Mouse (Mus musculus): Measurements from ENCODE around the gene Cacna2d3. TPM values are rescaled to one million over a fixed set of nuclear protein-coding genes. Genes with fewer than 3 reads are reported as not detected.

Gene Cacna2d3
- total and polyA plus RNA-seq, 2 experiments from 2014 or later, result 0.19 TPM; not detected in 1

DNA sequence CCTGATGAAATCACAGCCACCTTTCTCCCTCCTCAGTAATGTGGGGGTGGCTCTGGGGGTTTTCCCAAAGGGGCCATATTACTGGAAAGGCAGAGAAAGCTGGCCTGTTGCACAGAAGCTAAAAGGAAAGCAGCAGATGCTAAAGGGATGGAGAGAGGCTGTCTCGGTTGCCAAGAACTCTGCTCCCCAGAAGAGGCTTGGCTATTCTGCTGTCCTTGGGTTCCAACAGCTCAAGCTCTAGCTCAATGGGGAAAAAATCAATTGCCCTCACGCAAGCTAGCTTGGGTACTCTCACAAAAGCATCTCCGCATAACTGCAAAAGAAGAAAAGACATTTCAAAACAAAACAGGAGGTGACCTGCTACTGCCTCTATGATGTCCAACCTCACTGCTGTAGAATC is 287.9 kb downstream of the Cacna2d3 start:
- no peak overlapping the region for H3K4me2 ChIP-seq (ENCODE audit: low read depth, low read length)
- no peak overlapping the region for H3K9ac ChIP-seq (replicated peaks; ENCODE audit: low read depth, low read length)
- TF ChIP-seq CTCF (IDR thresholded peaks at IDR 0.05; ENCODE audit: low read depth) (no peak), EP300 (IDR thresholded peaks at IDR 0.05; ENCODE audit: low read depth) (no peak)
- H3K9me3 ChIP-seq (replicated peaks; ENCODE audit: control insufficient read depth, low read length), result no peaks in the 10 kb centered on the region
- no peaks in the 10 kb centered on the region for H3K36me3 ChIP-seq (replicated peaks; ENCODE audit: control insufficient read depth, insufficient read depth, low read length)
- H3K27ac ChIP-seq (ENCODE audit: low read depth), result no peak overlapping the region
- DNase-seq (ENCODE audit: low spot score), result no peak
- no peak for ATAC-seq (ENCODE audit: insufficient read depth, low read depth)
- H3K4me1 ChIP-seq (ENCODE audit: control insufficient read depth, insufficient read depth), result no peaks in the 10 kb centered on the region
- no peak overlapping the region for H3K4me3 ChIP-seq (ENCODE audit: low read depth, low read length)
- WGBS, result 81% methylated on average over 3 of the region's 3 CpGs
- no peaks in the 10 kb centered on the region for H3K27me3 ChIP-seq (ENCODE audit: control insufficient read depth, insufficient read depth, low read length)

DNA sequence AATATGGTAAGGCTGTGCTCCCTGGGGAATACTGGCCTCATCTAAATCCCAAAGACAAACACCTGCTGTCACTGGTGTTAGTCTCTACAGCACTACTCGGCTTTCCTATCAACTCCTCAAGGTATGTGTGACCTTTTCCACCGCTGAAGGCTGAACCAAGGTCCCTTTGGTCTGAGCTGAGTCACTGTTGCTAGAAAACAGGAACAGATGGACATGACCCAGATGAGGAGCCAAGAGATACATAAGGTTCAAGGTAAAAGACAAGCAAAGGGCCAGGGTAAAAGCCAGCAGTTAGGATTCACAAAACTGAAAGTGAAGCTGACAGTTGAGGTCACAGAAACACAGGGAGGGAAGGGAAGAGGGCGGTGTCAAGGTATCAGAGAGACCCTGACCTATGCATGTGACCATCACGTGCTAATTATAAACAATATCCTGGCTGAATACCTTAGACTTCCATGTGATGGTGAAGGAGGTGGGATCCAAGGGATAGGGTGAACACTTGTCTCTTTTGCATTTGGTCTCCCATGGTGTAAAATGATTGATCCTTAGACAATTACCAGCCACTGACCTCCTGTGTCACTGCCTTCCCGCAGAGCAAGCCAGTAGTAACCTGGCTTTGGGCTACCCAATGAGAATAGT is 288.5 kb downstream of the Cacna2d3 start:
- DNase-seq (ENCODE audit: low spot score) (no peak), ATAC-seq (ENCODE audit: insufficient read depth, low read depth) (no peak)
- Histone ChIP-seq H3K4me3 (ENCODE audit: low read depth, low read length) (no peak overlapping the region), H3K27me3 (ENCODE audit: control insufficient read depth, insufficient read depth, low read length) (no peaks in the 10 kb centered on the region), H3K4me1 (ENCODE audit: control insufficient read depth, insufficient read depth) (no peaks in the 10 kb centered on the region), H3K4me2 (ENCODE audit: low read depth, low read length) (no peak overlapping the region), H3K36me3 (replicated peaks; ENCODE audit: control insufficient read depth, insufficient read depth, low read length) (no peaks in the 10 kb centered on the region), H3K9ac (replicated peaks; ENCODE audit: low read depth, low read length) (no peak overlapping the region), H3K9me3 (replicated peaks; ENCODE audit: control insufficient read depth, low read length) (no peaks in the 10 kb centered on the region), H3K27ac (ENCODE audit: low read depth) (no peak overlapping the region)
- WGBS, result 54% methylated on average over 5 of the region's 5 CpGs
- no peak for TF ChIP-seq CTCF (IDR thresholded peaks at IDR 0.05; ENCODE audit: low read depth)
- no peak for TF ChIP-seq EP300 (IDR thresholded peaks at IDR 0.05; ENCODE audit: low read depth)

DNA sequence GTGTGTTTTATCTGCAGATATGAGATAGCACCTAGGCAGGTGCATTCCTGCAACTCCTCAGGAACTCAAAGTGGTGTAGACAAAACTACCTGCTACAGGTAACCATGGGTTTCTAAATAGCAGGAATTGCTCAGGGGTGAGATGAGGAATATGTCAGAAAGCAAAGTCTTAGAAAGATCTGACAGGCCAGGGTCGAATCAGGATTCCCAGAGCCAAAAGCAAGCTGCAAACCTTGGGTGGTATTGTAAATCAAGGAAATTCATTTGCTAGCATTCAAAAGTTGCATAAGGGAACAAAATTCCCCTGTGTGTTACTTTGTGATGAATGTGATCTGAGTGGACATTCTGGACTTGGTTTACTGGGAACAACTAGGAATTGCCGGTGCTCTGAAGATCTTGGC is 291.9 kb downstream of the Cacna2d3 start:
- no peak overlapping the region for H3K4me2 ChIP-seq (ENCODE audit: low read depth, low read length)
- DNase-seq (ENCODE audit: low spot score), result no peak

DNA sequence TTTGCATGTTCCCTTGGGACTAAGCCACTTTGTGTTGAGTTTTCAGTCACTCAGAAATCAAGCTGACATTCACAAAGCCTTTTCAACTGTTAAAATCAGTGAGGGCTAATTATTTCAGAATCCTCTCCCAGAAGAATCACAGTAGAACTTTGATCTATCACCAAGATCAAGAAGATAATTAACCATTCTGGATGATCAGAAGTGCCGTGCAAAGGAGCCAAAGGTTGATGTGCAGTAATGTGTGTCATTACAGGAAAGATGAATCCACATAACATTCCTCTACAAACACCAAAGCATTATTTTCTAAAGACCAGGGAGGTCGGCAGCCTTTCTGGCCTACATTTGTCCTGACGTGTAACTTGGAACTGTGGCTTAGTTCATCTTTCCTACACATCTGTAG is 296.0 kb downstream of the Cacna2d3 start:
- WGBS, result 84% methylated on average over 3 of the region's 3 CpGs
- ATAC-seq (ENCODE audit: insufficient read depth, low read depth), result no peak
- no peak for DNase-seq (ENCODE audit: low spot score)

More for the DNA sequence above, 291.9 kb downstream of the Cacna2d3 start:
- Histone ChIP-seq H3K9ac (replicated peaks; ENCODE audit: low read depth, low read length) (no peak overlapping the region), H3K36me3 (replicated peaks; ENCODE audit: control insufficient read depth, insufficient read depth, low read length) (no peaks in the 10 kb centered on the region), H3K4me1 (ENCODE audit: control insufficient read depth, insufficient read depth) (no peaks in the 10 kb centered on the region), H3K9me3 (replicated peaks; ENCODE audit: control insufficient read depth, low read length) (no peaks in the 10 kb centered on the region), H3K4me3 (ENCODE audit: low read depth, low read length) (no peak overlapping the region), H3K27ac (ENCODE audit: low read depth) (no peak overlapping the region), H3K27me3 (ENCODE audit: control insufficient read depth, insufficient read depth, low read length) (no peaks in the 10 kb centered on the region)
- no peak for TF ChIP-seq CTCF (IDR thresholded peaks at IDR 0.05; ENCODE audit: low read depth)
- TF ChIP-seq EP300 (IDR thresholded peaks at IDR 0.05; ENCODE audit: low read depth), result no peak
- WGBS, result 64% methylated on average over 2 of the region's 2 CpGs
- ATAC-seq (ENCODE audit: insufficient read depth, low read depth), result no peak

DNA sequence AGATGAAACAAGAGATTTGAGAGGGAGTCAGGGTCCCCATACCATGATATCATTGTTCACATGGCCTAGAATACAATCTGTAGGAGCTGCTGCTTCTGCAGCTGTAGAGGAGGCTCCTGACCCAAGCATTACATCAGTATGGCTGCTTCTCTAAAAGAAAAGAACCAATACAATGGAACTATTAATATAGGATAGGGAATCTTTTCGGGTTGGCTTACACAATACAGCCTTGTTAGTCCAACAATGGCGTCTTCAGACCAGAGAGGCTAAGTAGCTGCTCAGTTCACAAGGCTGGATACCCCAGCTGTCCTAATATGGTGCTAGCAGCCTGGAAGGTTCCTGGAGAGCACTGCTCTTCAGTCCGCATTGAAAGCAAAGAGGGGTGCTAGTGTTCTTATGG is 296.5 kb downstream of the Cacna2d3 start:
- H3K4me2 ChIP-seq (ENCODE audit: low read depth, low read length), result no peak overlapping the region
- no peak overlapping the region for H3K9ac ChIP-seq (replicated peaks; ENCODE audit: low read depth, low read length)
- 69% methylated on average over 3 of the region's 3 CpGs for WGBS
- TF ChIP-seq CTCF (IDR thresholded peaks at IDR 0.05; ENCODE audit: low read depth) (no peak), EP300 (IDR thresholded peaks at IDR 0.05; ENCODE audit: low read depth) (no peak)
- H3K27me3 ChIP-seq (ENCODE audit: control insufficient read depth, insufficient read depth, low read length), result no peaks in the 10 kb centered on the region
- H3K36me3 ChIP-seq (replicated peaks; ENCODE audit: control insufficient read depth, insufficient read depth, low read length), result no peaks in the 10 kb centered on the region
- no peak overlapping the region for H3K4me3 ChIP-seq (ENCODE audit: low read depth, low read length)
- H3K9me3 ChIP-seq (replicated peaks; ENCODE audit: control insufficient read depth, low read length), result no peaks in the 10 kb centered on the region
- no peak overlapping the region for H3K27ac ChIP-seq (ENCODE audit: low read depth)
- no peaks in the 10 kb centered on the region for H3K4me1 ChIP-seq (ENCODE audit: control insufficient read depth, insufficient read depth)
- ATAC-seq (ENCODE audit: insufficient read depth, low read depth), result no peak
- no peak for DNase-seq (ENCODE audit: low spot score)

More for the DNA sequence above, 296.0 kb downstream of the Cacna2d3 start:
- H3K27me3 ChIP-seq (ENCODE audit: control insufficient read depth, insufficient read depth, low read length), result no peaks in the 10 kb centered on the region
- H3K4me3 ChIP-seq (ENCODE audit: low read depth, low read length), result no peak overlapping the region
- H3K4me2 ChIP-seq (ENCODE audit: low read depth, low read length), result no peak overlapping the region
- H3K9ac ChIP-seq (replicated peaks; ENCODE audit: low read depth, low read length), result no peak overlapping the region
- no peaks in the 10 kb centered on the region for H3K9me3 ChIP-seq (replicated peaks; ENCODE audit: control insufficient read depth, low read length)
- H3K27ac ChIP-seq (ENCODE audit: low read depth), result no peak overlapping the region
- no peak for TF ChIP-seq EP300 (IDR thresholded peaks at IDR 0.05; ENCODE audit: low read depth)
- TF ChIP-seq CTCF (IDR thresholded peaks at IDR 0.05; ENCODE audit: low read depth), result no peak
- no peaks in the 10 kb centered on the region for H3K4me1 ChIP-seq (ENCODE audit: control insufficient read depth, insufficient read depth)
- H3K36me3 ChIP-seq (replicated peaks; ENCODE audit: control insufficient read depth, insufficient read depth, low read length), result no peaks in the 10 kb centered on the region

DNA sequence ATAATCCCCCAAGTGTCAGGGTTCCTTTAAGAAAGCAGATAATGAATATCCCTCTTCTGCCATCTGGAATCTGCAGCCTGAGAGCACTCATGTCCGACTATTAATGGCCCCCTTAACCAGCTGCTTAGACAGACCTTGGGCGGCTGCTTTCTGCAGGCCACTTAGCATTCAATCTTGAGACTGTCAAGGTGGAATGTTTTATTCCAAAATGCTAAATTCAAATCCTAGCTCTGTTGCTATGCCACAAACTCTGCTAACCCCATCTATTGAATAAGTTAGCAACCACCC is 315.8 kb downstream of the Cacna2d3 start:
- Histone ChIP-seq H3K27me3 (ENCODE audit: control insufficient read depth, insufficient read depth, low read length) (no peaks in the 10 kb centered on the region), H3K9me3 (replicated peaks; ENCODE audit: control insufficient read depth, low read length) (no peaks in the 10 kb centered on the region), H3K4me2 (ENCODE audit: low read depth, low read length) (no peak overlapping the region), H3K27ac (ENCODE audit: low read depth) (no peak overlapping the region), H3K4me1 (ENCODE audit: control insufficient read depth, insufficient read depth) (no peaks in the 10 kb centered on the region), H3K4me3 (ENCODE audit: low read depth, low read length) (no peak overlapping the region), H3K9ac (replicated peaks; ENCODE audit: low read depth, low read length) (no peak overlapping the region), H3K36me3 (replicated peaks; ENCODE audit: control insufficient read depth, insufficient read depth, low read length) (no peaks in the 10 kb centered on the region)
- no peak for ATAC-seq (ENCODE audit: insufficient read depth, low read depth)
- no peak for DNase-seq (ENCODE audit: low spot score)
- TF ChIP-seq CTCF (IDR thresholded peaks at IDR 0.05; ENCODE audit: low read depth), result no peak
- TF ChIP-seq EP300 (IDR thresholded peaks at IDR 0.05; ENCODE audit: low read depth), result no peak
- 28% methylated on average over 2 of the region's 2 CpGs for WGBS

Data from heart, postnatal 0 days (tissue).